In genomic region chr8:13105908-13106551, GRCm38 (mm10) we compare ENCODE assay signal across 8 mouse cellular contexts. TPM values are rescaled to one million over a fixed set of nuclear protein-coding genes. Genes with fewer than 3 reads are reported as not detected.
DNase-seq lines count a peak whose midpoint lies in the region; ATAC-seq and TF ChIP-seq lines count a peak whose summit lies in the region.

No protein-coding gene starts in this region.

- peak overlapping the region; percentile 76 for H3K4me2 ChIP-seq in stomach, embryonic 16.5 days (ENCODE audit: low read depth, low read length)

- H3K4me3 ChIP-seq in testis, adult 2 months (ENCODE audit: control insufficient read depth, low read depth, low read length): peak overlapping the region; percentile 93
- peak overlapping the region; percentile 97 for H3K4me3 ChIP-seq in gastrocnemius, adult 2 months
- H3K4me3 ChIP-seq in midbrain, embryonic 10.5 days: peak overlapping the region; percentile 100
- H3K4me3 ChIP-seq in stomach, embryonic 16.5 days (replicated peaks; ENCODE audit: low read length): peak overlapping the region; percentile 99

- H3K9me3 ChIP-seq in midbrain, embryonic 10.5 days (replicated peaks): no peaks in the 10 kb centered on the region
- no peaks in the 10 kb centered on the region for H3K9me3 ChIP-seq in stomach, embryonic 16.5 days (replicated peaks; ENCODE audit: control insufficient read depth, low read length)

- H3K27ac ChIP-seq in testis, adult 2 months (ENCODE audit: control insufficient read depth, insufficient read depth, low read depth, low read length): peak overlapping the region; percentile 85
- H3K27ac ChIP-seq in gastrocnemius, adult 2 months: peak overlapping the region; percentile 98
- H3K27ac ChIP-seq in midbrain, embryonic 10.5 days (replicated peaks): peak overlapping the region; percentile 94
- H3K27ac ChIP-seq in stomach, embryonic 16.5 days (ENCODE audit: low read length): peak overlapping the region; percentile 81

- ATAC-seq in stomach, embryonic 16.5 days (ENCODE audit: insufficient read depth, low FRiP score): peak; percentile 41; the same call in 1 of the 2 replicates

- intact Hi-C loops in gastrocnemius, adult 2 months (cut with DNase I): loop anchor here (2.0 to 10.0 kb wide), 4 partner anchors 41 to 351 kb away; partner anchors contain the start of gene Atp11a

- H3K9ac ChIP-seq in stomach, embryonic 16.5 days (ENCODE audit: low read length): peak overlapping the region; percentile 98

- H3K36me3 ChIP-seq in testis, adult 2 months (ENCODE audit: control insufficient read depth, insufficient read depth, low read length): no peaks in the 10 kb centered on the region
- peaks cover 27% of the 10 kb centered on the region; the same call in 1 of the 2 replicates for H3K36me3 ChIP-seq in midbrain, embryonic 10.5 days
- no peaks in the 10 kb centered on the region for H3K36me3 ChIP-seq in stomach, embryonic 16.5 days (ENCODE audit: control insufficient read depth, insufficient read depth, low read length)

- H3K4me1 ChIP-seq in testis, adult 2 months (ENCODE audit: control insufficient read depth, insufficient read depth, low read length): peaks cover 2% of the 10 kb centered on the region; the same call in 1 of the 2 replicates
- H3K4me1 ChIP-seq in midbrain, embryonic 10.5 days: peaks cover 39% of the 10 kb centered on the region
- peaks cover 19% of the 10 kb centered on the region for H3K4me1 ChIP-seq in stomach, embryonic 16.5 days (ENCODE audit: control insufficient read depth, insufficient read depth, low read length)

- H3K27me3 ChIP-seq in testis, adult 2 months (ENCODE audit: control insufficient read depth, insufficient read depth, low read length): no peaks in the 10 kb centered on the region
- H3K27me3 ChIP-seq in midbrain, embryonic 10.5 days (ENCODE audit: low read depth, poor library complexity, severe bottlenecking): no peaks in the 10 kb centered on the region
- H3K27me3 ChIP-seq in stomach, embryonic 16.5 days (ENCODE audit: control insufficient read depth, insufficient read depth, low read length): no peaks in the 10 kb centered on the region

- no peak for TF ChIP-seq POLR2A in testis, adult 2 months (IDR thresholded peaks at IDR 0.05; ENCODE audit: control insufficient read depth, low read depth, low read length)

- peak; percentile 56 for DNase-seq in adrenal gland, adult 8-10 months
- DNase-seq in adrenal gland, postnatal 25 days: no peak
- DNase-seq in testis, postnatal 14 days (ENCODE audit: low spot score): no peak
- peak; percentile 81 for DNase-seq in gastrocnemius, adult 2 months
- DNase-seq in kidney, postnatal 10 days: peak; percentile 59
- no peak for DNase-seq in midbrain, embryonic 10.5 days (ENCODE audit: low spot score)

- no peak for TF ChIP-seq CTCF in testis, adult 2 months (IDR thresholded peaks at IDR 0.05; ENCODE audit: control insufficient read depth, insufficient read depth, insufficient replicate concordance, low read depth, low read length)
- TF ChIP-seq CTCF in gastrocnemius, adult 2 months (IDR thresholded peaks at IDR 0.05): no peak

- WGBS in midbrain, embryonic 10.5 days: under 1% methylated on average over 62 of the region's 63 CpGs
- under 1% methylated on average over 63 of the region's 63 CpGs for WGBS in stomach, embryonic 16.5 days

RNA-seq across cellular contexts. Expression of gene Cul4a, which starts 0.6 kb away (rescaled TPM):
- total RNA-seq in adrenal gland, adult 8-10 months (2022): 100 to 1,000 TPM; 160 to 191 (median 169) TPM
- 153 and 195 TPM in 2 replicates for total RNA-seq in adrenal gland, postnatal 25 days (2021)
- 65.5 and 68.3 TPM in 2 replicates for polyA plus RNA-seq in testis, adult 2 months (2012; rRNA removed)
- 10 to 100 TPM; 67.6 to 68.5 TPM for total RNA-seq in gastrocnemius, adult 2 months (2021)
- 77.9 and 83.2 TPM in 2 replicates for polyA plus RNA-seq in midbrain, embryonic 10.5 days (2016; fragmentation: Nextera tagmentation; extraction: Ambion mirVana)
- 93.5 and 101 TPM in 2 replicates for polyA plus RNA-seq in stomach, embryonic 16.5 days (2015; fragmentation: Nextera tagmentation; extraction: Ambion mirVana)

RNA-seq across cellular contexts. Expression of gene Pcid2, which starts 0.8 kb away (rescaled TPM):
- total RNA-seq in adrenal gland, adult 8-10 months (2022): 10 to 100 TPM; 24.1 to 33.3 (median 28.1) TPM
- total RNA-seq in adrenal gland, postnatal 25 days (2021): 22.3 and 25.7 TPM in 2 replicates
- 54.1 and 61.8 TPM in 2 replicates for polyA plus RNA-seq in testis, adult 2 months (2012; rRNA removed)
- 1 to 10 TPM; 7.4 to 7.7 TPM for total RNA-seq in gastrocnemius, adult 2 months (2021)
- polyA plus RNA-seq in midbrain, embryonic 10.5 days (2016; fragmentation: Nextera tagmentation; extraction: Ambion mirVana): 58.8 and 60.7 TPM in 2 replicates
- 31.3 and 32.0 TPM in 2 replicates for polyA plus RNA-seq in stomach, embryonic 16.5 days (2015; fragmentation: Nextera tagmentation; extraction: Ambion mirVana)

RNA-seq across cellular contexts. Expression of gene Proz, which starts 45.3 kb away (rescaled TPM):
- under 1 TPM in 1 of 4 experiments, not detected in 3; 0.35 TPM for total RNA-seq in adrenal gland, adult 8-10 months (2022)
- 1.7 TPM in 1 of 2 replicates, not detected in the other for total RNA-seq in adrenal gland, postnatal 25 days (2021)
- polyA plus RNA-seq in testis, adult 2 months (2012; rRNA removed): 0.07 and 0.18 TPM in 2 replicates
- total RNA-seq in gastrocnemius, adult 2 months (2021): not detected
- 0.29 and 0.32 TPM in 2 replicates for polyA plus RNA-seq in midbrain, embryonic 10.5 days (2016; fragmentation: Nextera tagmentation; extraction: Ambion mirVana)
- 3.5 and 3.8 TPM in 2 replicates for polyA plus RNA-seq in stomach, embryonic 16.5 days (2015; fragmentation: Nextera tagmentation; extraction: Ambion mirVana)

RNA-seq across cellular contexts. Expression of gene Lamp1, which starts 52.9 kb away (rescaled TPM):
- total RNA-seq in adrenal gland, adult 8-10 months (2022): 100 to 1,000 TPM; 434 to 557 (median 482) TPM
- total RNA-seq in adrenal gland, postnatal 25 days (2021): 393 and 413 TPM in 2 replicates
- 583 and 634 TPM in 2 replicates for polyA plus RNA-seq in testis, adult 2 months (2012; rRNA removed)
- 100 to 1,000 TPM; 378 to 400 TPM for total RNA-seq in gastrocnemius, adult 2 months (2021)
- 221 and 223 TPM in 2 replicates for polyA plus RNA-seq in midbrain, embryonic 10.5 days (2016; fragmentation: Nextera tagmentation; extraction: Ambion mirVana)
- polyA plus RNA-seq in stomach, embryonic 16.5 days (2015; fragmentation: Nextera tagmentation; extraction: Ambion mirVana): 241 and 263 TPM in 2 replicates

Comparison
In these comparisons a context has a peak if more than half of its experiments do, and no peak if none do; other contexts are left out.
1. DNase-seq: peak in adrenal gland, adult 8-10 months (single experiment), gastrocnemius, adult 2 months (single experiment) and kidney, postnatal 10 days (single experiment); none in adrenal gland, postnatal 25 days (single experiment), testis, postnatal 14 days (single experiment) and midbrain, embryonic 10.5 days (single experiment).
2. Peak in every context shown above with its lines, with median percentiles within 50 percentile points of each other: H3K27ac ChIP-seq and H3K4me3 ChIP-seq.